Mouse (Mus musculus): ENCODE results near the gene Reln.

Gene Reln

GRCm38 (mm10) chr5:22007304-22008059 lies 337.0 kb downstream of the Reln start:
- no peak for DNase-seq (ENCODE audit: low spot score in 2 of 2)

DNA sequence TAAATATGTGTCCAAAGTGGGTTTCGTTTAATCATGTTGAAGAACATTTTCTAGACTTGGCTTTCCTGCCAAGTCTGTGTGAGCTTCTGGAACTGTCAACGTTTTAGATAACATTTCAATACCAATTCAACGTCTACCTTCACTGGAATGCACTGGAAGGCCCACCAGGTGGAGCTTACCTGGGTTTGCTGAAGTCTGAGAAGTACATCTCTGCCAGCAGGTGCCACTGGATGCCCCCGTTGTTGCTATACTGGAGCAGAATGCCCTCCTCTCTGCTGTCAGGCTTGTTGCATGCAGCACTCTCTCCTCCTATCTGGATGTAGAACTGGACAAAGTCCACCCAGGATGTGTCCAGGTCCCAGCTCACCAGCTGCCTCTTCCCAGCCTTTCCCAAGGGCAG lies 340.6 kb downstream of the Reln start:
- no peak for DNase-seq (ENCODE audit: low spot score in 2 of 2)

- no peak for DNase-seq (ENCODE audit: low spot score in 2 of 2)
Observed at GRCm38 (mm10) chr5:21987711-21988110, 356.8 kb downstream of the Reln start.

DNA sequence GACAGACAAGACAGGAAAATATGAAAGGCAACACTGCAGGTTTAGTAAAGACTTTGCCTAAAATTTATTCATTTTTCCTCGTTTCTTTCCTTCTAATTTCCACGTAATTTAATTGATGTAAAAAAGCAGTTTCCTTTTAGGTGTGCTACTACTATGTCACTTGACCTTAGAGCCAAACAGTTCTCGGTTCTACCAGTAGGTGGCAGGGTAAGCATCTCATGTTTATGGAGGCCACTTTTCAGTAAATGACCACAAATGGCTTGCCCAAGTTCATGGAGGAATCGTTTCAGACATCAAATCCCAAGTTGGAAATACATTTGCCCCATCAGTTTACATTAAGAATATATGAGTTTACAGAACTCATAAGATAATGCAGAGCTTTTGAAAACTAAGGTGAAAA lies 358.2 kb downstream of the Reln start:
- no peak for DNase-seq (ENCODE audit: low spot score in 2 of 2)

- DNase-seq (ENCODE audit: low spot score in 2 of 2): peak in 1 of 2 experiments; percentile 14
Observed at GRCm38 (mm10) chr5:21983021-21983667, 361.4 kb downstream of the Reln start.

- no peak for DNase-seq (ENCODE audit: low spot score in 2 of 2)
Observed at GRCm38 (mm10) chr5:21981216-21981615, 363.3 kb downstream of the Reln start.

GRCm38 (mm10) chr5:21980544-21980943 lies 364.0 kb downstream of the Reln start:
- no peak for DNase-seq (ENCODE audit: low spot score in 2 of 2)

DNA sequence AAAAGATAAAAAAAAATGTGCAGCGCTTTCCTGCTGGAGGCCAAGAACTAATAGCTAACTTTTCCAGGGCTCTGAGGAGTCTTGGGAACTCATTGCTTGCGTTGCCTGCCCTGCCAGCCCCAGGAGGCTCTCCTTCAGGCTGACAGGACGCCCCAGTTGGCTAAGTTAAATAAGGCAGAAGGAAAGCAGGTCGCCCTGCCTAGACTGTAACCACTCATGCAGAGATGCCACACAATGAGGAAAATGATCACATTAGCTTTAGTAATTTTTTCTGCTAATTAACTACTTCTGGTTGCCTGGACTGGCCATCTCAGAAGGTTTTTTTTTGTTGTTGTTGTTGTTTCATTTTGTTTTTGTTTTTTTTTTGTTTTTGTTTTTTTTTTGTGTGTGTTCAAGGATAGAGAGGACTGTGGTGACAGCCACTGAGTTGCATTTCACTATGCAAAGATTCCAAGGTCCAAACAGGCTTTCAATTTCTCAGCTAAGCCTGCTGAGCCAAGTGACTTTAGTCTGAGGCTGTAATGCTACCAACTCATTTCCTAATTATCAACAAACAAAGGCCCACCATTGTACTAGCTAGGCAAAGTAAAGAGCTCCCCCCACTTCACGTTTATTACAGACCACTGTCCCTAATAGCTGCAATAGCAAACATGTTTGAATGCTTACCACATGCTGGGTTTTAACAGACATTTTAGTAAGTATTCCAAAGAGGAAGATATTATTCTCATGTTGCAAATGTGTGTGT lies 371.1 kb downstream of the Reln start:
- no peak for DNase-seq (ENCODE audit: low spot score in 2 of 2)

- no peak for DNase-seq (ENCODE audit: low spot score in 2 of 2)
Observed at GRCm38 (mm10) chr5:21961796-21962195, 382.7 kb downstream of the Reln start.

DNA sequence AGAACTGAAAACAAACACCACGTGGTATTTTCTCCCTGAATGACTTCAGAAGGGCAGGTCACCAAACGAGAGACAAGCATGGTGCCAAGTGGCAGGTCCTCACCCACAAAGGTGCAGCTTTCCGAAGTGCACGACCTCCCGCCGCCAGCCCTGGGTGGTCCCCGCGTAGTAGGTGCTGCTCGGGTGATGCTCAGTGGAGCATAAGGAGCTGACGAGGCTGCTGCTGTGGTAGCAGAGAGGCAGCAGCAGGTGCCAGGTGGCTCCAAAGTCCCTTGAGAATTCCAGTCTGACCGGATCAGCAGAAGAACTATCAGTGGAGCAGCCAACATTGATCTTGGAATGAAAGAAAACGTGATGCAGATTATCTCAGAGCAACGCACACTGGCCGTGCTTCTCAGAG lies 384.4 kb downstream of the Reln start:
- DNase-seq (ENCODE audit: low spot score in 2 of 2): no peak

GRCm38 (mm10) chr5:21957586-21957985 lies 386.9 kb downstream of the Reln start:
- no peak for DNase-seq (ENCODE audit: low spot score in 2 of 2)

DNA sequence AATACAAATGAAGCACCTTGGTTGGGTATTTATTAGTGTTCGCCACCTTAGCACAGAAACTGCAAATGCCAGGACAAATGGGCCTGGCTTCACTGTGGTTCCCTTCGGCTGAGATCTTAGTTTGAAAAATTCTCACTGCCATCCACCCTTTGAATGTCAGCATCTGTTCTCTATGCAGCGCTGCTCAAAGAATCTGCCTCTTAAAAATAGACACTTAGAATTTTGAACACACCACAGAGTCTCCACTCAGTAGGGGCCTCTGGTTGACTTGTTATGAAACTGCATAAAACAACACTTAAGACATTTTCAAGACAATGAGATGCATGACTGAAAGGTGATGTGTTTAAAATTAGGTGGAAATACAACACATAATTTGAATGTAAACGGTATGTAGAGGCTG lies 387.4 kb downstream of the Reln start:
- DNase-seq (ENCODE audit: low spot score in 2 of 2): no peak

- no peak for DNase-seq (ENCODE audit: low spot score in 2 of 2)
Observed at GRCm38 (mm10) chr5:21949507-21949897, 395.0 kb downstream of the Reln start.

DNA sequence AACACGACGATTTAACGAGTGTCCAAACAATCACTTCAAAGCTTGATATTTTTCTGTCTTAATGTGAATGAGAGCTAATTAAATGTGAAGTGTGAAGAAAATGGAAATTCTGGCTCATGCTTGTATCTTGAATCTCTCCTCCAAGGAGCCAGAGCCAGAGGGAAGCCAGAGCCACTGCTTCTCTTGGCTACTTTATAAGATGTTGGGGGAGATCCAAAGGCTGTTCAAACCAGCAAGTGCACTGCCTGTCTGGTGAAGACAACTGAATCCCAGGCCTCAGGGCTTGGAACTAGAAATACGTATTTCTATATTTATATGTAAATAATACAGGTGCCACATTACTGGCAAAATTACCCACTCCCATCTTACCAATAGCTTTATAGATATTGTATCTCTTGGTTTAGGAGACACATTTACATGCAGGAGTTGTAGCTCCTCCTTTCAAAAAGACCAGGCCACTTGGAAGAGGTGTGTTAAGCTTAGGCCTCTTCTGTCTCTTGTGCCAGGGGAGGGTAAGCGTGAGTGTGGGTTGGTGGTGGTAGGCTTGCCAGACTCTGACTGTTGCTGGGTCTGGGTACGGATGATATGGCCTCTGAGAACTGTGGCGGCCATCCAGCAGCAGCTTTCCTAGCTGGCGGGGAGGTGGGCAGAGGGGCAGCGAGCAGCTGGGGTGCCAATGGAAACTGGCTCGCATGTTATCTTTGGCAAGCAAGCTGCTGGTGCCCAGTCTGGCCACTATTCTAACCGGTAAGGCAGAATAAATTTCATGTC lies 395.6 kb downstream of the Reln start:
- no peak for DNase-seq (ENCODE audit: low spot score in 2 of 2)

- DNase-seq (ENCODE audit: low spot score in 2 of 2): no peak
Observed at GRCm38 (mm10) chr5:21947610-21948381, 396.7 kb downstream of the Reln start.

DNA sequence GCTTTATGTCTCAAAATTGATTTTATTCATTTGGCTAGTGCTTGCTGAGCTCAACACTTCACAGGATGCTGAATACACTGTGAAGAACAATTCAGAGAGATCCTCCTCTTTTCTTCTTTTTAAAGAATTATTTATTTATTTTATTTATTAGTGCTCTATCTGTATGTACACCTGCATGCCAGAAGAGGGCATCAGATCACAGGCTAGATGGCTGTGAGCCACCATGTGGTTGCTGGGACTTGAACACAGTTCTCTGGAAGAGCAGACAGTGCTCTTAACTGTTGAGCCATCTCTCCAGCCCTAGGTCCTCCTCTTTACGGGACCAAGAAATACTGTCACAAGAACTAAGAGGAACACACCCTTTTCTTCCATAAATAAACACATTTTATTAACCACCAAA lies 399.9 kb downstream of the Reln start:
- no peak for DNase-seq (ENCODE audit: low spot score in 2 of 2)

DNA sequence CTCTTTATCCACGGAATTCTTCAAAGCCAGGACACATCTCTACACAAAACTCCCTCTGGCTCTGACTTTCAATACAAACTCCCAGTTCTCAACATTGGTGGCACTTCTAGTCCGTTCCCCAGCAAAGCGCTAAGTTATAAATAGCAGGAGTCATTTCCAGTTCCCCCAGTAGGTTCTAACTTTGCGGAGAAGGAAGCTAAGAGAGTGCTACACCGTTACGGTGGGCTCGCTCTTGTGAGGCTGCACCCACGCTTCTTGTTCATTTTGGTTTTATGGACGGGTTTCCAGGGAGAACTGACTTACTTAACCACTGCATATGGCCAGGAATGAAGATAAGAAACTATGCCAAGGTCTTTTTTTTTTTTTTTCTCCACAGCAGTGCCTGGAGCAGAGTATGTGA lies 405.1 kb downstream of the Reln start:
- no peak for DNase-seq (ENCODE audit: low spot score in 2 of 2)

- no peak for DNase-seq (ENCODE audit: low spot score in 2 of 2)
Observed at GRCm38 (mm10) chr5:21938138-21938537, 406.4 kb downstream of the Reln start.

- DNase-seq (ENCODE audit: low spot score in 2 of 2): no peak
Observed at GRCm38 (mm10) chr5:21936627-21937026, 407.9 kb downstream of the Reln start.

- no peak for DNase-seq (ENCODE audit: low spot score in 2 of 2)
Observed at GRCm38 (mm10) chr5:21936096-21936495, 408.4 kb downstream of the Reln start.

DNA sequence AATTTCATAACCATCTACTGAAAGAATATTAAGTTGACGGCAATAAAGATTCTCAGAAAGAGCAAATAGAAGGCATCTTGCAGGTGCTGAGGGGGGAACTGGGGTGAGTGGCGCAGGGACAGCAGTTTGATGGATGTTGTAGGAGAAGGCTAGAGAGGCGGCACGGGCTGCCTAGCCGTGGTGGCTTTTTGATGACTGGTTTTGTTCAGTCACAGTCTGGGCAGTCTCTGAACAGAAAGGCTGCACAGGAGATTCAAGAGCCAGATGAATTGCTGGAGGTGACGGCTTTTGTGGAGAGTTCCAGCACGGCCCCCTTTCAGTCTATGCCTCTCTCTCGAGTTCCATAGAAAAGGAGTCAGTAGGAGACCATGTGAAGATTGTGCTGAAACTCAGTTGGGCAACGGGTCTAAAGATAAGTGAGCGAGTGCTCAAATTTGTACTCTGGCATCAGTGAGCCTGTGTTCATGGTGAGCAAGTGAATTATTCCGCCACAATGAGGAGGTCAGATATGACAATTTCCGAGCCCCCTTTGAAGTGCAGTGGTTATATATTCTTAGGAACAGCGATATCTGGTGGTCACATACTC lies 409.6 kb downstream of the Reln start:
- no peak for DNase-seq (ENCODE audit: low spot score in 2 of 2)

Measured in right cerebral cortex, postnatal 36 days (tissue).